Mouse (Mus musculus) embryonic facial prominence, embryonic 14.5 days (tissue): ENCODE measurements around the gene Gm7168. TPM values are rescaled to one million over a fixed set of nuclear protein-coding genes. Genes with fewer than 3 reads are reported as not detected.

Experiments used
- polyA plus RNA-seq: library from polyadenylated mRNA; unstranded; fragments of >200 nt; fragmentation: Nextera tagmentation; extraction: Ambion mirVana; gene quantifications from 2 replicates; pipeline ENCODE4 v1.2.1, GENCODE M21; 2014

Gene Gm7168
- polyA plus RNA-seq, 1 experiment from 2014 or later = not detected

Other genes with a start within 250 kb of the Gm7168 start
- gene Afdn, start 187.8 kb upstream of the Gm7168 start, polyA plus RNA-seq = 65.8 and 69.3 TPM in 2 replicates
- gene Tcte2, start 186.5 kb upstream of the Gm7168 start, polyA plus RNA-seq = 3.2 and 4.6 TPM in 2 replicates
- gene Gm7356, start 55.3 kb downstream of the Gm7168 start, polyA plus RNA-seq = not detected in 2 replicates
- not detected in 2 replicates for gene Gm7358, start 111.2 kb downstream of the Gm7168 start, polyA plus RNA-seq